Mouse (Mus musculus): ENCODE measurements around the gene Olfr128. TPM values are rescaled to one million over a fixed set of nuclear protein-coding genes. Genes with fewer than 3 reads are reported as not detected.

Olfr128 gene
- 0.08 TPM for polyA plus RNA-seq (2017; shearing (Covaris generic))

DNA sequence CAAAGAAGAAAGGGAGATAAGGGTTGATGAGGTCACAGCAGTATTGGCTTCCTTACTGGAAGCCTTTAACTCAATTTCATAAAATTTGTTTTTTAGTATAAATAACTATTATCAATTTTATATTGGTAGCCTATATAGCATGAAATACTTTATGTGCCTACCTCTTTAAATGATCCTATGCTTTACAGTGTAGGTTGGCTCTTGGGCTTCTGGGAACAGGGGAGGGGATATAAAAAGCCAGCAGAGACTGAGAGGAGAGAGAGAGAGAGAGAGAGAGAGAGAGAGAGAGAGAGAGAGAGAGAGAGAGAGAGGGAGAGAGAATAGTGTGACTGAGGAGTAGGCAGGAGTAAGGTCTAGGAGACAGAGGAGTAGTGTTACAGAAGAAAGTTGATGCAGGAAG lies at the start of gene Olfr128:
Gene Olfr128, plus strand, starts transcription at position 301 of the 400 bp plus-strand sequence.

DNA sequence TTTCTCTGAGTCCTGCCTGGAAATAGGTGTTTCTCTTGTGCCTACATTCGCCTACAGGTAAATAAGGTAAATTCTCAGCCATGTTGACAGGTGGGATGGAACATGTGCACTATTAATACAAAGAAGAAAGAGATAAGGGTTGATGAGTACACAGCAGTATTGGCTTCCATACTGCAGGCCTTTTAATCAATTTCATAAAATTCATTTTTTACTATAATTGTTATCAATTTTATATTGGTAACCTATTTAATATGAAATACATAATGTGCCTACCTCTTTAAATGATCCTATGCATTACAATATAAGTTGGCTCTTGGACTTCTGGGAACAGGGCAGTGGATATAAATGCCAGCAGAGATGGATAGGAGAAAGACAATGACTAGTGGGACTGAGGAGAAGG lies 20.2 kb upstream of the Olfr128 start, which contains the start of gene Olfr127:
Gene Olfr127, plus strand, starts transcription at position 301 of the 400 bp plus-strand sequence.

DNA sequence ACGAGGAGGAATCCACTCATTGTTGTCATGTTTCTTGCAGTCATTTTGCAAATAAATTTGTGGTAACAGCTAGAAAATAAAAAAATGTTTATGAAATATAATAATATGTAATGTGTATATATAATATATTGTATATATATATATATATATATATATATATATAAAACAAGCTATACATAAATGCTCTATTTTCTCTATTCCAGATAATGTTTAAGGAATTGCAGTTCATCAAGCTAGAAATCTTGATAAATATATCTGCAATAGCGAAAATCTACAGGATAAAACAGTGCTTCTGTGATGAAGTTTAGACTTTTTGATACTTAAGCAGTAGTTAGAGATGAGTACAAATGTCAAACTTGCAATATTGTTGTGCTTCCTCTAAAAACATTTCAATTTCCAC lies 32.6 kb downstream of the Olfr128 start, which contains the start of gene Olfr761:
Gene Olfr761, minus strand, starts transcription at position 101 of the 400 bp plus-strand sequence.

Other genes starting within 250 kb of the Olfr128 start
- not detected for gene Olfr119, start 224.0 kb upstream of the Olfr128 start, polyA plus RNA-seq (2017; shearing (Covaris generic))
- not detected for gene Olfr120, start 198.7 kb upstream of the Olfr128 start, polyA plus RNA-seq (2017; shearing (Covaris generic))
- gene Olfr121, start 171.7 kb upstream of the Olfr128 start, polyA plus RNA-seq (2017; shearing (Covaris generic)), result not detected
- not detected for gene Olfr122, start 151.9 kb upstream of the Olfr128 start, polyA plus RNA-seq (2017; shearing (Covaris generic))
- gene Olfr123, start 127.0 kb upstream of the Olfr128 start, polyA plus RNA-seq (2017; shearing (Covaris generic)), result not detected
- gene Olfr124, start 120.7 kb upstream of the Olfr128 start, polyA plus RNA-seq (2017; shearing (Covaris generic)), result not detected
- gene Olfr125, start 87.6 kb upstream of the Olfr128 start, polyA plus RNA-seq (2017; shearing (Covaris generic)), result not detected
- gene Olfr126, start 73.1 kb upstream of the Olfr128 start, polyA plus RNA-seq (2017; shearing (Covaris generic)), result not detected
- gene Olfr127, start 20.1 kb upstream of the Olfr128 start, polyA plus RNA-seq (2017; shearing (Covaris generic)), result not detected
- not detected for gene Olfr761, start 32.5 kb downstream of the Olfr128 start, polyA plus RNA-seq (2017; shearing (Covaris generic))
- 0.10 TPM for gene Olfr129, start 139.5 kb downstream of the Olfr128 start, polyA plus RNA-seq (2017; shearing (Covaris generic))
- gene Olfr130, start 143.4 kb downstream of the Olfr128 start, polyA plus RNA-seq (2017; shearing (Covaris generic)), result not detected
- gene Olfr131, start 168.1 kb downstream of the Olfr128 start, polyA plus RNA-seq (2017; shearing (Covaris generic)), result not detected
- not detected for gene Olfr132, start 214.0 kb downstream of the Olfr128 start, polyA plus RNA-seq (2017; shearing (Covaris generic))
- not detected for gene Olfr133, start 224.7 kb downstream of the Olfr128 start, polyA plus RNA-seq (2017; shearing (Covaris generic))